Mouse (Mus musculus) intestine, embryonic 14.5 days (tissue): ENCODE measurements around the gene BC067074. TPM values are rescaled to one million over a fixed set of nuclear protein-coding genes. Genes with fewer than 3 reads are reported as not detected.
"Not testable (repeated sequence)": the region's sequence is repeated elsewhere in the genome, so short reads cannot be mapped to it uniquely, and the experiment has no call there.

Source experiments
- ATAC-seq: fragments of 200-750 bp; cut with Nextera tagmentation; replicated peaks from 2 replicates; pipeline ENCODE4 v1.8.0; 2017; ENCODE audit warnings: low read depth, moderate number of reproducible peaks, moderate TSS enrichment, moderate library complexity; ENCODE audit not compliant: low FRiP score, low TSS enrichment
- DNase-seq: peaks from one replicate; pipeline ENCODE4 v3.0.0-alpha.2; 2018; ENCODE audit warnings: low spot score
- H3K27ac ChIP-seq: fragments of 300-500 bp; sonication (generic); 2 replicates; pipeline ENCODE4 v1.5.1; 2014; ENCODE audit warnings: low read depth, mild to moderate bottlenecking, control low read depth
- H3K27me3 ChIP-seq: fragments of 300-500 bp; sonication (generic); replicated peaks from 2 replicates; pipeline ENCODE4 v1.6.1; 2014; ENCODE audit warnings: low read length, control low read depth; ENCODE audit not compliant: control insufficient read depth, insufficient read depth
- H3K36me3 ChIP-seq: fragments of 300-500 bp; sonication (generic); 2 replicates; pipeline ENCODE4 v1.6.1; 2014; ENCODE audit warnings: low read length, control low read depth; ENCODE audit not compliant: control insufficient read depth, insufficient read depth
- H3K4me1 ChIP-seq: fragments of 300-500 bp; sonication (generic); replicated peaks from 2 replicates; pipeline ENCODE4 v1.6.1; 2014; ENCODE audit warnings: low read length, control low read depth, mixed read lengths; ENCODE audit not compliant: control insufficient read depth, insufficient read depth
- H3K4me2 ChIP-seq: fragments of 300-500 bp; sonication (generic); 2 replicates; pipeline ENCODE4 v1.6.1; 2014; ENCODE audit warnings: low read length
- H3K4me3 ChIP-seq: fragments of 300-500 bp; sonication (generic); 2 replicates; pipeline ENCODE4 v1.5.1; 2014; ENCODE audit warnings: low read depth, low read length, control low read depth, mixed read lengths
- H3K9ac ChIP-seq: fragments of 300-500 bp; sonication (generic); 2 replicates; pipeline ENCODE4 v1.6.1; 2014; ENCODE audit warnings: mild to moderate bottlenecking, low read length
- H3K9me3 ChIP-seq: fragments of 300-500 bp; sonication (generic); 2 replicates; pipeline ENCODE4 v1.6.1; 2016; ENCODE audit warnings: low read length, control low read depth; ENCODE audit not compliant: control insufficient read depth
- WGBS: fragments of 180-500 bp; shearing (Covaris S2); extraction: QIAGEN DNeasy Blood & Tissue Kit; methylation state at CpG from one replicate; pipeline ENCODE4 v1.1.7; 2014; 5-methylcytosine and 5-hydroxymethylcytosine counted together
- polyA plus RNA-seq: library from polyadenylated mRNA; unstranded; fragments of >200 nt; fragmentation: Nextera tagmentation; extraction: Ambion mirVana; gene quantifications from 2 replicates; pipeline ENCODE4 v1.2.1, GENCODE M21; 2014

BC067074 gene
- polyA plus RNA-seq, 1 experiment from 2014 or later = 4.2 TPM

- no peaks in the 10 kb centered on the region for H3K27me3 ChIP-seq
- ATAC-seq = no peak
- H3K4me3 ChIP-seq = no peak overlapping the region
- 75% methylated on average over 12 of the region's 12 CpGs for WGBS
- H3K9ac ChIP-seq = no peak overlapping the region
- no peak overlapping the region for H3K27ac ChIP-seq
- DNase-seq = peak; percentile 42
- H3K4me2 ChIP-seq = no peak overlapping the region
- H3K9me3 ChIP-seq = no peaks in the 10 kb centered on the region
- H3K4me1 ChIP-seq = no peaks in the 10 kb centered on the region
- H3K36me3 ChIP-seq = no peaks in the 10 kb centered on the region
Observed at GRCm38 (mm10) chr13:113373291-113374083, 80.5 kb downstream of the BC067074 start.

- no peaks in the 10 kb centered on the region for H3K36me3 ChIP-seq
- DNase-seq (peak; percentile 41), ATAC-seq (no peak)
- H3K4me3 ChIP-seq = no peak overlapping the region
- no peaks in the 10 kb centered on the region for H3K4me1 ChIP-seq
- 10% methylated on average over 2 of the region's 2 CpGs for WGBS
- H3K9me3 ChIP-seq = no peaks in the 10 kb centered on the region
- no peaks in the 10 kb centered on the region for H3K27me3 ChIP-seq
- no peak overlapping the region for H3K9ac ChIP-seq
- H3K4me2 ChIP-seq = no peak overlapping the region
- H3K27ac ChIP-seq = no peak overlapping the region
Observed at GRCm38 (mm10) chr13:113374084-113374405, 81.1 kb downstream of the BC067074 start.

- Histone ChIP-seq H3K9ac (no peak overlapping the region), H3K36me3 (no peaks in the 10 kb centered on the region), H3K27ac (no peak overlapping the region), H3K9me3 (no peaks in the 10 kb centered on the region), H3K4me3 (no peak overlapping the region), H3K4me1 (no peaks in the 10 kb centered on the region), H3K27me3 (no peaks in the 10 kb centered on the region), H3K4me2 (no peak overlapping the region)
- DNase-seq = peak; percentile 38
- 84% methylated on average over 7 of the region's 7 CpGs for WGBS
- ATAC-seq = no peak
Observed at GRCm38 (mm10) chr13:113377631-113378030, 84.7 kb downstream of the BC067074 start.

- H3K9ac ChIP-seq = no peak overlapping the region
- H3K27ac ChIP-seq = no peak overlapping the region
- no peaks in the 10 kb centered on the region for H3K9me3 ChIP-seq
- no peaks in the 10 kb centered on the region for H3K27me3 ChIP-seq
- H3K4me1 ChIP-seq = no peaks in the 10 kb centered on the region
- H3K36me3 ChIP-seq = no peaks in the 10 kb centered on the region
- no peak for ATAC-seq
- H3K4me2 ChIP-seq = no peak overlapping the region
- no peak overlapping the region for H3K4me3 ChIP-seq
- 80% methylated on average over 8 of the region's 8 CpGs for WGBS
- DNase-seq = peak; percentile 43
Observed at GRCm38 (mm10) chr13:113378980-113379410, 86.0 kb downstream of the BC067074 start.

GRCm38 (mm10) chr13:113379766-113380309, 86.9 kb downstream of the BC067074 start:
- 55% methylated on average over 6 of the region's 6 CpGs for WGBS

GRCm38 (mm10) chr13:113381710-113382109, 88.8 kb downstream of the BC067074 start:
- Histone ChIP-seq H3K9ac (no peak overlapping the region), H3K27me3 (no peaks in the 10 kb centered on the region), H3K4me2 (no peak overlapping the region), H3K4me3 (no peak overlapping the region), H3K36me3 (no peaks in the 10 kb centered on the region), H3K9me3 (no peaks in the 10 kb centered on the region), H3K4me1 (no peaks in the 10 kb centered on the region), H3K27ac (no peak overlapping the region)
- 96% methylated on average over 1 of the region's 1 CpGs for WGBS
- peak; percentile 34 for DNase-seq
- ATAC-seq = no peak

More at GRCm38 (mm10) chr13:113379766-113380309, 86.9 kb downstream of the BC067074 start:
- Histone ChIP-seq H3K27me3 (no peaks in the 10 kb centered on the region), H3K27ac (no peak overlapping the region), H3K4me2 (no peak overlapping the region), H3K9ac (no peak overlapping the region), H3K4me1 (no peaks in the 10 kb centered on the region), H3K36me3 (no peaks in the 10 kb centered on the region), H3K9me3 (no peaks in the 10 kb centered on the region), H3K4me3 (no peak overlapping the region)
- DNase-seq (peak; percentile 41), ATAC-seq (no peak)

- no peak overlapping the region for H3K4me3 ChIP-seq
- no peaks in the 10 kb centered on the region for H3K9me3 ChIP-seq
- WGBS = 70% methylated on average over 2 of the region's 2 CpGs
- no peaks in the 10 kb centered on the region for H3K36me3 ChIP-seq
- no peak overlapping the region for H3K4me2 ChIP-seq
- H3K9ac ChIP-seq = no peak overlapping the region
- H3K4me1 ChIP-seq = no peaks in the 10 kb centered on the region
- DNase-seq (no peak), ATAC-seq (no peak)
- no peak overlapping the region for H3K27ac ChIP-seq
- no peaks in the 10 kb centered on the region for H3K27me3 ChIP-seq
Observed at GRCm38 (mm10) chr13:113382201-113382600, 89.2 kb downstream of the BC067074 start.

GRCm38 (mm10) chr13:113382770-113383169, 89.8 kb downstream of the BC067074 start:
- not testable (repeated sequence) for ATAC-seq, H3K27me3 ChIP-seq, H3K4me1 ChIP-seq, H3K9me3 ChIP-seq, H3K27ac ChIP-seq, H3K36me3 ChIP-seq, H3K4me3 ChIP-seq, H3K9ac ChIP-seq, H3K4me2 ChIP-seq, DNase-seq

- Histone ChIP-seq H3K4me3 (no peak overlapping the region), H3K36me3 (no peaks in the 10 kb centered on the region), H3K27me3 (no peaks in the 10 kb centered on the region), H3K4me1 (no peaks in the 10 kb centered on the region), H3K4me2 (no peak overlapping the region), H3K9ac (no peak overlapping the region), H3K27ac (no peak overlapping the region), H3K9me3 (no peaks in the 10 kb centered on the region)
- ATAC-seq (no peak), DNase-seq (no peak)
- 96% methylated on average over 6 of the region's 6 CpGs for WGBS
Observed at GRCm38 (mm10) chr13:113393386-113393785, 100.4 kb downstream of the BC067074 start.
